Mouse (Mus musculus) frontal cortex, postnatal 14 days (tissue): Measurements from ENCODE around the gene Slfn14.
"Not testable (repeated sequence)": the region's sequence is repeated elsewhere in the genome, so short reads cannot be mapped to it uniquely, and the experiment has no call there.

Experiments
- DNase-seq, 2 experiments: peaks; one replicate each; pipeline ENCODE4 v3.0.0; 2022; ENCODE audit warnings: low spot score in 2 of 2

Slfn14 gene

GRCm38 (mm10) chr11:83286566-83286965, at the start of gene Slfn14:
Gene Slfn14, minus strand, starts transcription at chr11:83286726.
- no peak for DNase-seq

GRCm38 (mm10) chr11:83335826-83336225, 49.3 kb upstream of the Slfn14 start:
- DNase-seq = peak in 1 of 2 experiments; percentile 12

- peak; percentile 16 to 49 for DNase-seq
Measured at GRCm38 (mm10) chr11:83327427-83327826, 40.9 kb upstream of the Slfn14 start.

- not testable (repeated sequence) for DNase-seq
Measured at GRCm38 (mm10) chr11:83326692-83327091, 40.2 kb upstream of the Slfn14 start.

GRCm38 (mm10) chr11:83319048-83319447, 32.5 kb upstream of the Slfn14 start:
- no peak for DNase-seq

- DNase-seq = no peak
Measured at GRCm38 (mm10) chr11:83312471-83312870, 25.9 kb upstream of the Slfn14 start.

GRCm38 (mm10) chr11:83306700-83307253, 20.3 kb upstream of the Slfn14 start:
- no peak for DNase-seq

GRCm38 (mm10) chr11:83304485-83304884, 18.0 kb upstream of the Slfn14 start:
- DNase-seq = no peak

GRCm38 (mm10) chr11:83303751-83304150, 17.2 kb upstream of the Slfn14 start:
- no peak for DNase-seq

GRCm38 (mm10) chr11:83302526-83303251, 16.2 kb upstream of the Slfn14 start, which contains the start of gene Pex12:
Gene Pex12, minus strand, starts transcription at chr11:83302586.
- peak; percentile 89 to 93 for DNase-seq

- peak in 1 of 2 experiments; percentile 17 for DNase-seq
Measured at GRCm38 (mm10) chr11:83302124-83302523, 15.6 kb upstream of the Slfn14 start.

- no peak for DNase-seq
Measured at GRCm38 (mm10) chr11:83301431-83301831, 14.9 kb upstream of the Slfn14 start.

- DNase-seq = no peak
Measured at GRCm38 (mm10) chr11:83299724-83300123, 13.2 kb upstream of the Slfn14 start.

- peak; percentile 90 to 91 for DNase-seq
Measured at GRCm38 (mm10) chr11:83298225-83299195, 12.0 kb upstream of the Slfn14 start, which contains the start of gene Ap2b1. Gene Ap2b1, plus strand, starts transcription at chr11:83299024.

- no peak for DNase-seq
Measured at GRCm38 (mm10) chr11:83297816-83298215, 11.3 kb upstream of the Slfn14 start.

GRCm38 (mm10) chr11:83294133-83294532, 7.6 kb upstream of the Slfn14 start:
- DNase-seq = no peak

- no peak for DNase-seq
Measured at GRCm38 (mm10) chr11:83293182-83293581, 6.7 kb upstream of the Slfn14 start.

- DNase-seq = no peak
Measured at GRCm38 (mm10) chr11:83292251-83292587, 5.7 kb upstream of the Slfn14 start.

GRCm38 (mm10) chr11:83291375-83292250, 5.1 kb upstream of the Slfn14 start:
- DNase-seq = peak; percentile 90 to 92

- no peak for DNase-seq
Measured at GRCm38 (mm10) chr11:83289633-83290032, 3.1 kb upstream of the Slfn14 start.

- no peak for DNase-seq
Measured at GRCm38 (mm10) chr11:83289036-83289435, 2.5 kb upstream of the Slfn14 start.
